Mouse (Mus musculus) neural tube, embryonic 12.5 days (tissue): ENCODE results near the gene Gm9945. TPM values are rescaled to one million over a fixed set of nuclear protein-coding genes. Genes with fewer than 3 reads are reported as not detected.
A peak's percentile ranks its signal among the peaks of the same experiment; 100 is the strongest.

ENCODE experiments used
- ATAC-seq: fragments of 200-750 bp; cut with Nextera tagmentation; 2 replicates; pipeline ENCODE4 v1.8.0; 2017; ENCODE audit warnings: low read depth, mild to moderate bottlenecking, moderate TSS enrichment, moderate library complexity; ENCODE audit not compliant: low FRiP score
- H3K27ac ChIP-seq: fragments of 300-500 bp; sonication (generic); 2 replicates; pipeline ENCODE4 v1.5.1; 2016
- H3K27me3 ChIP-seq: fragments of 300-500 bp; sonication (generic); replicated peaks from 2 replicates; pipeline ENCODE4 v1.6.1; 2016; ENCODE audit warnings: mild to moderate bottlenecking
- H3K36me3 ChIP-seq: fragments of 300-500 bp; sonication (generic); 2 replicates; pipeline ENCODE4 v1.6.1; 2016; ENCODE audit warnings: mild to moderate bottlenecking
- H3K4me1 ChIP-seq: fragments of 300-500 bp; sonication (generic); 2 replicates; pipeline ENCODE4 v1.6.1; 2016
- H3K4me2 ChIP-seq: fragments of 300-500 bp; sonication (generic); replicated peaks from 2 replicates; pipeline ENCODE4 v1.6.1; 2016; ENCODE audit warnings: mild to moderate bottlenecking
- H3K4me3 ChIP-seq: fragments of 300-500 bp; sonication (generic); 2 replicates; pipeline ENCODE4 v1.5.1; 2016
- H3K9ac ChIP-seq: fragments of 300-500 bp; sonication (generic); 2 replicates; pipeline ENCODE4 v1.6.1; 2016; ENCODE audit warnings: mild to moderate bottlenecking
- H3K9me3 ChIP-seq: fragments of 300-500 bp; sonication (generic); 2 replicates; pipeline ENCODE4 v1.6.1; 2016; ENCODE audit warnings: mild to moderate bottlenecking
- WGBS: fragments of 180-500 bp; shearing (Covaris S2); methylation state at CpG from one replicate; pipeline ENCODE4 v1.1.7; 2016; 5-methylcytosine and 5-hydroxymethylcytosine counted together
- polyA plus RNA-seq: library from polyadenylated mRNA; unstranded; fragments of >200 nt; fragmentation: Nextera tagmentation; extraction: Ambion mirVana; gene quantifications from 2 replicates; pipeline ENCODE4 v1.2.1, GENCODE M21; 2016

Gm9945 gene
- polyA plus RNA-seq, 1 experiment from 2014 or later = not detected

- ATAC-seq = no peak
- no peak overlapping the region for H3K4me2 ChIP-seq
- no peak overlapping the region for H3K27ac ChIP-seq
- peaks cover 10% of the 10 kb centered on the region for H3K4me1 ChIP-seq
- 45% methylated on average over 3 of the region's 3 CpGs for WGBS
- no peak overlapping the region for H3K9ac ChIP-seq
- no peak overlapping the region for H3K4me3 ChIP-seq
- H3K9me3 ChIP-seq = 0 out of 2 replicates have a peak, but pooled peaks cover 3% of the 10 kb centered on the region
- H3K36me3 ChIP-seq = no peaks in the 10 kb centered on the region
- H3K27me3 ChIP-seq = peaks cover 46% of the 10 kb centered on the region
Measured at GRCm38 (mm10) chr11:53485719-53486118, 5.8 kb downstream of the Gm9945 start.

DNA sequence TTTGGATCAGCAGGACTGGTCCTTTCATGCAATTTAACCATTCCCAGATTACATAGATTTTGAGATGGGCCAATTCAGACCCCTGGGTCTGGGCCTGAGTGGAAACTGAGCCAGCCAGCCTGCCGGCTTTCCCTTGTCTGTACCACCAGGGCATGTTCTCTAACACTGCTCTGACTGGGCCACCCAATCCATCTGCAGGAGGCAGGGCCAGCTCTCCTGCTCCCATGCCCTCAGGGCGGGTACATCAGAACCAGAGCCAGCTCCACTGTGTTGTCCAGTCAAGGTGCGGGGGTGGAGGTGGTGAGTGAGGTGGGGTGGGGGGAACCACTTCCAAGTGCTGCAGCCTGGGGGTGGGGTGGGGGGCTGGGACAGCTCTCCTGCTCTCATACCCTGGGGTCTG lies 6.4 kb downstream of the Gm9945 start:
- no peak overlapping the region for H3K9ac ChIP-seq
- 0 out of 2 replicates have a peak, but pooled peaks cover 3% of the 10 kb centered on the region for H3K9me3 ChIP-seq
- H3K36me3 ChIP-seq = no peaks in the 10 kb centered on the region
- no peak overlapping the region for H3K4me3 ChIP-seq
- H3K27me3 ChIP-seq = peaks cover 40% of the 10 kb centered on the region
- H3K4me2 ChIP-seq = no peak overlapping the region
- WGBS = 75% methylated on average over 3 of the region's 3 CpGs
- peaks cover 10% of the 10 kb centered on the region for H3K4me1 ChIP-seq
- no peak overlapping the region for H3K27ac ChIP-seq
- no peak for ATAC-seq

- peak overlapping the region; percentile 16 for H3K4me3 ChIP-seq
- ATAC-seq = no peak
- 12% methylated on average over 27 of the region's 27 CpGs for WGBS
- H3K27ac ChIP-seq = no peak overlapping the region
- H3K36me3 ChIP-seq = no peaks in the 10 kb centered on the region
- H3K9ac ChIP-seq = no peak overlapping the region; the same call in 1 of the 2 replicates
- H3K4me2 ChIP-seq = peak overlapping the region; percentile 51
- H3K4me1 ChIP-seq = peaks cover 15% of the 10 kb centered on the region
- H3K27me3 ChIP-seq = peaks cover 34% of the 10 kb centered on the region
- 0 out of 2 replicates have a peak, but pooled peaks cover 3% of the 10 kb centered on the region for H3K9me3 ChIP-seq
Measured at GRCm38 (mm10) chr11:53486822-53487594, 7.0 kb downstream of the Gm9945 start.

DNA sequence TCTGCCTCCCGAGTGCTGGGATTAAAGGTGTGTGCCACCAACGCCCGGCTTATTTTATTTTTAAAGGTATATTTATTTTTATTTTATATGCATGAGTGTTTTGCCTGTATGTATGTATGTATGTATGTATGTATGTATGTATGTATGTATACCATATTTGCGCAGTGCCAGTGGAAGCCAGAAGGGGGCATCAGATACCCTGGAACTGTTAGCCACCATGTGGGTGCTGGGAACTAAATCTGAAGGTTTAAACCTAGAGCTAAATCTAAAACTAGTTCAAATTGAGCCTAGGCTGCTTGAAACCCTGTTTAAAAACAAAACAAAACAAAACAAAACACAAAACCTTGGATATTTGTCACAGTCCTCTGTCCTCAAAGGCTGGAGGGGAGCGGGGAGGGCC lies 9.0 kb downstream of the Gm9945 start:
- ATAC-seq = no peak
- H3K27me3 ChIP-seq = peaks cover 23% of the 10 kb centered on the region
- 0 out of 2 replicates have a peak, but pooled peaks cover 3% of the 10 kb centered on the region for H3K9me3 ChIP-seq
- peaks cover 30% of the 10 kb centered on the region for H3K4me1 ChIP-seq
- H3K4me3 ChIP-seq = no peak overlapping the region
- H3K4me2 ChIP-seq = no peak overlapping the region
- H3K9ac ChIP-seq = no peak overlapping the region
- no peak overlapping the region for H3K27ac ChIP-seq
- WGBS = 95% methylated on average over 5 of the region's 5 CpGs
- H3K36me3 ChIP-seq = no peaks in the 10 kb centered on the region

DNA sequence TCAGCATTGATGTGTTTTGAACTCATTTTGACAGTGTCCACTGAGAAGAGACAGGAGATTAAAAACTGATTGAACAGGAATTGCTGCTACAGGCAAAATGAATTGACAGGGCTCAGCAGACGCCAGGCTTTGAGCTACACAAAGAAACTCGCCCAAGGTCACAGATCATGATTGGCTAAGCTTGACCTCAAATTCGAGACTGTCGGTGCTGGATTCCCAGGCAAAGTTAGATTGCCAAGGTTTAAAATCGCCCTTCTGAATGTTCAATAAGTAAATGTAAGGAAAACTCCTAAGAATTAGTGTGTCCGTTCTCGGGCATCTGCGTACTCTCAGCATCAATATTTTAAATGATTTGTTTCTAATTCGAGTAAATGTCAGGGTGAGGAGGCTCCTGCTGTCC lies 9.5 kb downstream of the Gm9945 start:
- Histone ChIP-seq H3K4me1 (peaks cover 32% of the 10 kb centered on the region), H3K27me3 (peaks cover 23% of the 10 kb centered on the region), H3K9ac (no peak overlapping the region), H3K4me2 (no peak overlapping the region), H3K4me3 (no peak overlapping the region), H3K27ac (no peak overlapping the region), H3K9me3 (0 out of 2 replicates have a peak, but pooled peaks cover 3% of the 10 kb centered on the region), H3K36me3 (no peaks in the 10 kb centered on the region)
- ATAC-seq = no peak
- 76% methylated on average over 9 of the region's 9 CpGs for WGBS

DNA sequence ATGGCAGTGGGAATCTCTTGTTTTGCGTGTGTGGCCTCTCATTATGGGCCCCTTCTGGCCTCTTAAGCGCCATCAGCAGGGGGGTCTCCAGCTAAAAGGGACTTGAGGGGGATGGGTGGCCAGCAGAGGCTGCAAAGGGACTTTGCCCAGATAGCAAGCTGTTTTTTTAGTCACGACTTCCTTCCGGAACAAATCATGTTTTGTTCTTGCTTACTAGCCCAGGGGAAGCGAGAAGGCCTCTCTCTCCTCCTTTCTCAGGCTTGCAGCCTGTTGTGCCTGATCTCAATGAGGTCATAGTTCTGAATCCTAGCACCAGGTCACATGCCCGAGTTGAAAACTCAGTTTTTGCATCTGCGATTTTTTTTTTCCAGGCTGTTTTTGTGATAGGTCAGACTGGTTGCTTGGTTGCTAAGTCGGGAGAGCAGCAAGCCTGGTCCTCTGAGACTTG lies 12.0 kb downstream of the Gm9945 start:
- Histone ChIP-seq H3K27ac (no peak overlapping the region), H3K9me3 (0 out of 2 replicates have a peak, but pooled peaks cover 3% of the 10 kb centered on the region), H3K27me3 (peaks cover 17% of the 10 kb centered on the region), H3K9ac (no peak overlapping the region), H3K4me1 (peaks cover 27% of the 10 kb centered on the region), H3K4me2 (peak overlapping the region; percentile 18; the same call in 1 of the 2 replicates), H3K4me3 (no peak overlapping the region), H3K36me3 (no peaks in the 10 kb centered on the region)
- WGBS = 7% methylated on average over 8 of the region's 8 CpGs
- ATAC-seq = peak; percentile 54

DNA sequence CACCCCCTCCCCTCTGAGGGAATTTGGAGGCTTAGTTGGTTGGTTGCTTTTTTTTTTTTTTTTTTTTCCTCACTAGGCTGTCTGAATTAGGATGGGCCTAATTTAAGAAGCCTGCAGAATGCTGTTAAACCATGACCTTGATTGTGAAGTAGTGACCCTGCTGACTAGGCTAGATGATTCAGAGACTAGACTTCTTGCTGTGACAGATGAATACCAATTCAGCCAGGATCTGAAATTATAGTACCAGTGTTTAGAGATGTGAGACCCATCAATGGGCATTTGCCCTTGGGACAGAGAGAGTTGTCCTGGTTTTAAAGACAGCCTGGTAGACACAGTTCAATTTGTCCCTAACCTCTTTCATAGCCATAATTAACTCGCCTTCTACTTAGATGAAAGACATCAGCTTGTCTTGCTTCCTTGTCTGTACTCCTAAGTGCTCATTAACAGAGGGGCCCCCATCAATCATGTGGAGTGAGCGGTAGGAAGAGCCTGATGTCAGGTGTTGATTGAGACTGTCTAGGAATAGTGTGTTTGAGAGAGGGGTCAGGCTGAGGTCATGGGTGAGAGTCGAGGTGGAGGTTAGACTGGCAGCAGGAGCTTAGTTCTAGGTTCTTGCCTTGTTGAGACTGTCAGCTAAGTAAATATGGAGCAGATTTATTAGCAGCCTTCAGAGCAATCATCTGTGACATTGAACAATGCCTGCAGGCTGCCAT lies 13.4 kb downstream of the Gm9945 start:
- 0 out of 2 replicates have a peak, but pooled peaks cover 3% of the 10 kb centered on the region for H3K9me3 ChIP-seq
- H3K36me3 ChIP-seq = no peaks in the 10 kb centered on the region
- H3K27me3 ChIP-seq = peaks cover 15% of the 10 kb centered on the region
- 6% methylated on average over 3 of the region's 3 CpGs for WGBS
- peaks cover 23% of the 10 kb centered on the region for H3K4me1 ChIP-seq
- no peak overlapping the region for H3K9ac ChIP-seq
- no peak overlapping the region for H3K4me2 ChIP-seq
- no peak overlapping the region for H3K27ac ChIP-seq
- no peak overlapping the region for H3K4me3 ChIP-seq
- 0 out of 2 replicates have a peak, but pooled peaks have one; percentile 34 for ATAC-seq

- Histone ChIP-seq H3K9ac (no peak overlapping the region), H3K27me3 (peaks cover 12% of the 10 kb centered on the region), H3K4me1 (peaks cover 23% of the 10 kb centered on the region), H3K4me3 (no peak overlapping the region), H3K9me3 (no peaks in the 10 kb centered on the region), H3K4me2 (no peak overlapping the region), H3K27ac (no peak overlapping the region), H3K36me3 (no peaks in the 10 kb centered on the region)
- no peak for ATAC-seq
- WGBS = 31% methylated on average over 6 of the region's 6 CpGs
Measured at GRCm38 (mm10) chr11:53495417-53495816, 15.5 kb downstream of the Gm9945 start.

DNA sequence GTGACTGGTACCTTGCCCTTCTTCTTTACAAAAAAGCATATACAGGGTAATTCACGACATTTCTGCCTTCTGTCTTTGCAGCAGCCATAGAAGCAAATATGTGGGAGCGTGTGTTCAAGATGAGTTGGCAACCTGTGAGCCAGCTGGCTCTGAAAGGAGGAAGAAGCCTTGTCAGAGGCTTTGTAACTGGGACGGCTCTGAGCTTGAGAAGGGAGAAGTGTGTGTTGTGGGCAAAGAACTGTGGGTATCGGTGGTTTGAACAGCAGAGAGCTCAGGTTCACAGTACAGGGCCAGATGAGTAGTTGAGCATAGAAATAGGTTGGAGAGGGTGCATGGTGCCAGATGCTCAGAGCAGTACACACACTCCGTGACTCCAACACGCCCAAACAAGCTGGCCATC lies 17.0 kb downstream of the Gm9945 start:
- Histone ChIP-seq H3K36me3 (no peaks in the 10 kb centered on the region), H3K4me2 (no peak overlapping the region), H3K4me1 (peaks cover 19% of the 10 kb centered on the region), H3K9ac (no peak overlapping the region), H3K27ac (no peak overlapping the region), H3K4me3 (no peak overlapping the region), H3K9me3 (no peaks in the 10 kb centered on the region), H3K27me3 (peaks cover 23% of the 10 kb centered on the region)
- no peak for ATAC-seq
- 83% methylated on average over 6 of the region's 6 CpGs for WGBS

GRCm38 (mm10) chr11:53500569-53500968 lies 20.6 kb downstream of the Gm9945 start:
- no peaks in the 10 kb centered on the region; the same call in 1 of the 2 replicates for H3K4me1 ChIP-seq
- 12% methylated on average over 11 of the region's 11 CpGs for WGBS
- H3K9ac ChIP-seq = no peak overlapping the region
- H3K36me3 ChIP-seq = no peaks in the 10 kb centered on the region
- peaks cover 23% of the 10 kb centered on the region for H3K27me3 ChIP-seq
- H3K9me3 ChIP-seq = no peaks in the 10 kb centered on the region
- peak overlapping the region; percentile 26; the same call in 1 of the 2 replicates for H3K4me2 ChIP-seq
- no peak overlapping the region for H3K4me3 ChIP-seq
- H3K27ac ChIP-seq = no peak overlapping the region
- ATAC-seq = no peak

DNA sequence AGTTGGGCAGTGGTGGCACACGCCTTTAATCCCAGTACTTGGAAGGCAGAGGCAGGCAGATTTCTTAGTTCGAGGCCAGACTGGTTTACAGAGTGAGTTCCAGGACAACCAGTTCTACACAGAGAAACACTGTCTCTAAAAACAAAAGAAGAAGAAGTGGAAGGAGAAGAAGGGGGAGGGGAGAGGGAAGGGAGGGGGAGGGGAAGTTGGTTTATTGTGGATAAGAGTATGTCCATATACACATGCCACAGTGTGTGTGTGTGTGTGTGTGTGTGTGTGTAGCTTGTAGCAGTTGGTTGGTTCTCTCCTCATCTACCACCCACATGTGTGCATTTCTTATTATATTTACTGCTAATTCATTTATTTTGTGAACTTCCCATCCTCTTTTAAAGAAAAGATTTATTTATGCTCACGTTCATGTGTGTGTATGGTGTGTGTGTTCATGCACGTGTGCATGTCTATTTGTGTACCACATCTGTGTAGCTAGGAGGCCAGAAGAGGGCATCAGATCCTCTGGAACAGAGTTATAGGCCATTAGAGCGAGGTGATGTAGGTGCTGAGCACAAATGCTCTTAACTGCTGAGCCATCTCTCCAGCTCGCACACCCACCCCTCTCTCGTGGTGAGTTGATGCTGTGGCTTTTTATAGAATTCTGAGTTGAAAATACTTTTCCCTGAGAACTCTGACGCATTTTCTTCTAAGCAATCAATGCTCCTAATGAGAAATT lies 22.2 kb downstream of the Gm9945 start:
- Histone ChIP-seq H3K27ac (no peak overlapping the region), H3K27me3 (peaks cover 18% of the 10 kb centered on the region), H3K36me3 (no peaks in the 10 kb centered on the region), H3K4me3 (no peak overlapping the region), H3K4me2 (no peak overlapping the region), H3K9ac (no peak overlapping the region), H3K9me3 (no peaks in the 10 kb centered on the region), H3K4me1 (no peaks in the 10 kb centered on the region)
- no peak for ATAC-seq
- 82% methylated on average over 8 of the region's 8 CpGs for WGBS

DNA sequence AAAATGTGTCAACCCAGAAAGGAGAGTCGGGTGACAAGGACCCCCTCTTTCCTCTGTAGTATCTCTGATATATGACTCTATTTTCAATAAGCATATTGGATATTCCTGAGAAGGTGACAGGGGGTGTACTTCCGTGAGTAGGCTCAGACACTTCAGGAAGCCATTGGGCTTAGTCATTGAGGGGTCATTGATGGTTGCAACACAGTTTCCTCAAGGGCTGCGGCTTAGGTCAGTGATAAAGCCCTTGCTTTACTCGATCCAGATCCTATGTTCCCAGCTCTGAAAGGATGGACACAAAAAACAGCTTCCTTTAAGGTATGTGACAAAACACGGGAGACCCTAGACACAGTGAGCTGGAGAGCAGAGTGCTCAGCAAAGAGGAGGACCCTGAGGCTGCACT lies 23.8 kb downstream of the Gm9945 start:
- no peaks in the 10 kb centered on the region for H3K4me1 ChIP-seq
- no peak overlapping the region for H3K4me3 ChIP-seq
- ATAC-seq = no peak
- 85% methylated on average over 5 of the region's 5 CpGs for WGBS
- no peaks in the 10 kb centered on the region for H3K9me3 ChIP-seq
- H3K9ac ChIP-seq = no peak overlapping the region
- no peak overlapping the region for H3K4me2 ChIP-seq
- no peaks in the 10 kb centered on the region for H3K36me3 ChIP-seq
- H3K27ac ChIP-seq = no peak overlapping the region
- peaks cover 11% of the 10 kb centered on the region; the same call in 1 of the 2 replicates for H3K27me3 ChIP-seq
